Mouse (Mus musculus) fibroblast of lung, adult 2 months (primary cell): Measurements from ENCODE around the gene Stat3.

ENCODE experiments used
- DNase-seq: peaks from one replicate; pipeline ENCODE4 v3.0.0-alpha.2; 2011; ENCODE audit warnings: low read depth

Stat3 gene

GRCm38 (mm10) chr11:100853018-100853417 lies 86.3 kb downstream of the Stat3 start:
- DNase-seq = no peak

- no peak for DNase-seq
Measured at GRCm38 (mm10) chr11:100852088-100852487, 87.3 kb downstream of the Stat3 start.

GRCm38 (mm10) chr11:100850778-100851528 lies 88.4 kb downstream of the Stat3 start:
- no peak for DNase-seq

GRCm38 (mm10) chr11:100850038-100850777 lies 89.1 kb downstream of the Stat3 start, which contains the start of gene Stat5b:
Gene Stat5b, minus strand, starts transcription at chr11:100850724.
- no peak for DNase-seq

- no peak for DNase-seq
Measured at GRCm38 (mm10) chr11:100849456-100850037, 89.8 kb downstream of the Stat3 start.

GRCm38 (mm10) chr11:100848789-100849379 lies 90.5 kb downstream of the Stat3 start:
- DNase-seq = no peak

- DNase-seq = no peak
Measured at GRCm38 (mm10) chr11:100848080-100848479, 91.3 kb downstream of the Stat3 start.

- no peak for DNase-seq
Measured at GRCm38 (mm10) chr11:100847572-100847971, 91.8 kb downstream of the Stat3 start.

- DNase-seq = no peak
Measured at GRCm38 (mm10) chr11:100845793-100846192, 93.5 kb downstream of the Stat3 start.

GRCm38 (mm10) chr11:100844121-100844520 lies 95.2 kb downstream of the Stat3 start:
- no peak for DNase-seq

- DNase-seq = no peak
Measured at GRCm38 (mm10) chr11:100843070-100843669, 96.2 kb downstream of the Stat3 start.

GRCm38 (mm10) chr11:100842025-100842424 lies 97.3 kb downstream of the Stat3 start:
- no peak for DNase-seq

- DNase-seq = no peak
Measured at GRCm38 (mm10) chr11:100840866-100841265, 98.5 kb downstream of the Stat3 start.

GRCm38 (mm10) chr11:100839523-100839922 lies 99.8 kb downstream of the Stat3 start:
- DNase-seq = no peak

GRCm38 (mm10) chr11:100838894-100839293 lies 100.4 kb downstream of the Stat3 start:
- no peak for DNase-seq

- DNase-seq = no peak
Measured at GRCm38 (mm10) chr11:100836923-100837702, 102.2 kb downstream of the Stat3 start.
